In the genomic region with DNA sequence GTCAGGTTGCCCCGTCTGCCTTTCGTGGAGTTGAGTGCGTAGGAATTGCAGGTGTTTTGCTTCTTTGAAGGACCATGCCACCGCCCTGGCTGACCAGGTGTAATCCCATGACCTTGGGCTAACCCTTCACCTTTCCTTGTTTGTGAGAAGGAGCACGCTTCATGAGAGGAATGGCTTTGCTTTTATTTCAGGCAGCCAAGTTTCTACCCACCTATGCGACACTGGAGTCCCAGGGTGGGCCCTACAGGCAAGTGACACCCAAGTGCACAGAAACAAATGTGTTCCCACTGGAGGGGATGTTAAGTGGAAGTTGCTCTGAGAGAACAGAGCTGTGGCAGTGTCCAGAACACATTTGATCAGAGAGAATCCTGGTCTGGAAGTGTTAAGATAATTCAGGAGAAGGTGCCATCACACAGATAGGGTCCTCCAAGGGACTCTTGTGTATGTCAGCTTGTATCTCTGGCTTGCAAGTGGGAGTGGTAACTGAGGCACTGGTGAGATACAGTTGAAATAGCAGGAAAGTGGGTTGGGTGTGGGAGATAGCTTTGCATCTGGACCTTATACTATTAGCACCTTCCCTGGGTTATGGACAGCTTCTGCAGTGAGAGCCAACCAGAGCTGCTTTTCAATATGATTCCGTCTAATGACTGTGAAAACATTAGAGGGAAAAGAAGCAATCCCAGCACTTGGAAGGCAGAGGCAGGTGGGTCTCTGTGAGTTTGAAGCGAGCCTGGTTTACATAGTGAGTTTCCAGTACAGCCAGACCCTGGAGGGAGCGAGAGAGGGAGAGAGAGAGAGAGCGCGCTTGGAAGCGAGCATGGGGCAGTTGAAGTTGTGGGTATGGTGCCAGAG, we compare ENCODE assay signal across 7 mouse cellular contexts. TPM values are rescaled to one million over a fixed set of nuclear protein-coding genes. Genes with fewer than 3 reads are reported as not detected.
A peak's percentile ranks its signal among the peaks of the same experiment; 100 is the strongest.
DNase-seq lines count a peak whose midpoint lies in the region; ATAC-seq and TF ChIP-seq lines count a peak whose summit lies in the region.

No protein-coding gene starts in this region.

- intact Hi-C loops in left cerebral cortex, postnatal 4 days (cut with DNase I), result no loop called here

- peaks cover 2% of the 10 kb centered on the region for H3K27me3 ChIP-seq in CH12.LX (replicated peaks)
- H3K27me3 ChIP-seq in hindbrain, embryonic 11.5 days (ENCODE audit: control insufficient read depth, insufficient read depth, low read length), result no peaks in the 10 kb centered on the region
- H3K27me3 ChIP-seq in liver, embryonic 16.5 days (ENCODE audit: control insufficient read depth, insufficient read depth, low read depth, low read length), result no peaks in the 10 kb centered on the region
- no peaks in the 10 kb centered on the region for H3K27me3 ChIP-seq in stomach, postnatal 0 days (ENCODE audit: control insufficient read depth, insufficient read depth, low read length)

- in situ Hi-C loops in CH12.LX (cut with MboI; ENCODE audit: low pct_ligation_motif_present, low pct_unique_long_range_greater_than_20kb, low sequenced_read_pairs), result loop anchor here (5.0 kb wide), 2 partner anchors 35 kb away; no protein-coding TSS in a partner anchor

- no peak for TF ChIP-seq POLR2A in CH12.LX (IDR thresholded peaks at IDR 0.05; ENCODE audit: low read depth, low read length)

- TF ChIP-seq CTCF in CH12.LX (conservative IDR thresholded peaks at IDR 0.05 in 1 of 2, IDR thresholded peaks at IDR 0.05 in 1 of 2; ENCODE audit: low read depth in 2 of 2, low read length in 2 of 2), result no peak
- no peak for TF ChIP-seq CTCF in stomach, postnatal 0 days (IDR thresholded peaks at IDR 0.05; ENCODE audit: low read depth)

- no peak for ATAC-seq in hindbrain, embryonic 11.5 days (ENCODE audit: low FRiP score)
- ATAC-seq in liver, embryonic 16.5 days (ENCODE audit: low read depth), result peak; percentile 83
- ATAC-seq in stomach, postnatal 0 days (ENCODE audit: low FRiP score, low TSS enrichment), result no peak

- no peak overlapping the region for H3K27ac ChIP-seq in CH12.LX (ENCODE audit: insufficient read depth, low read depth)
- H3K27ac ChIP-seq in hindbrain, embryonic 11.5 days (ENCODE audit: low read depth, low read length), result no peak overlapping the region
- H3K27ac ChIP-seq in liver, embryonic 16.5 days (ENCODE audit: low read length), result peak overlapping the region; percentile 99
- no peak overlapping the region; the same call in 1 of the 2 replicates for H3K27ac ChIP-seq in stomach, postnatal 0 days (replicated peaks)

- H3K36me3 ChIP-seq in CH12.LX (replicated peaks in 1 of 2; ENCODE audit: control insufficient read depth in 1 of 2, insufficient read depth in 1 of 2, low read length in 1 of 2), result peaks cover 19 to 31% of the 10 kb centered on the region in 2 experiments
- 0 out of 2 replicates have a peak, but pooled peaks cover 6% of the 10 kb centered on the region for H3K36me3 ChIP-seq in hindbrain, embryonic 11.5 days (ENCODE audit: control insufficient read depth, insufficient read depth, low read length)
- peaks cover 28% of the 10 kb centered on the region for H3K36me3 ChIP-seq in liver, embryonic 16.5 days (ENCODE audit: control insufficient read depth, insufficient read depth)
- H3K36me3 ChIP-seq in stomach, postnatal 0 days (ENCODE audit: control insufficient read depth, insufficient read depth, low read length), result no peaks in the 10 kb centered on the region

- dilution Hi-C loops in CH12.LX (cut with MboI; ENCODE audit: extremely low pct_ligation_motif_present, extremely low pct_unique_long_range_greater_than_20kb, low sequenced_read_pairs), result no loop called here

- peak overlapping the region; percentile 94 for H3K9ac ChIP-seq in CH12.LX (ENCODE audit: insufficient read depth, low read depth)
- H3K9ac ChIP-seq in hindbrain, embryonic 11.5 days (ENCODE audit: low read depth, low read length), result peak overlapping the region; percentile 93
- H3K9ac ChIP-seq in liver, embryonic 16.5 days (ENCODE audit: low read depth, low read length), result peak overlapping the region; percentile 98
- H3K9ac ChIP-seq in stomach, postnatal 0 days (ENCODE audit: low read length), result peak overlapping the region; percentile 84

- no peaks in the 10 kb centered on the region for H3K9me3 ChIP-seq in CH12.LX (replicated peaks; ENCODE audit: low read length)
- H3K9me3 ChIP-seq in hindbrain, embryonic 11.5 days (ENCODE audit: control insufficient read depth, low read length), result no peaks in the 10 kb centered on the region
- H3K9me3 ChIP-seq in liver, embryonic 16.5 days (replicated peaks; ENCODE audit: control insufficient read depth, low read length), result no peaks in the 10 kb centered on the region
- no peaks in the 10 kb centered on the region for H3K9me3 ChIP-seq in stomach, postnatal 0 days (ENCODE audit: control insufficient read depth, low read length)

- no peak for DNase-seq in CH12.LX (ENCODE audit: extremely low read depth)
- DNase-seq in MEL-GATA-1-ER (ENCODE audit: extremely low read depth, low read depth), result peak; percentile 66
- no peak for DNase-seq in hindbrain, embryonic 11.5 days (ENCODE audit: low spot score)
- no peak for DNase-seq in stomach, postnatal 0 days (ENCODE audit: low spot score)
- DNase-seq in retina, embryonic 14.5 days (ENCODE audit: low spot score), result no peak
- DNase-seq in left cerebral cortex, postnatal 4 days, result no peak

- H3K4me1 ChIP-seq in CH12.LX (ENCODE audit: control insufficient read depth in 1 of 2, insufficient read depth in 2 of 2), result peaks cover 3 to 29% of the 10 kb centered on the region in 2 experiments; a peak in 2 of 4 replicates
- H3K4me1 ChIP-seq in hindbrain, embryonic 11.5 days (replicated peaks; ENCODE audit: control insufficient read depth, insufficient read depth, low read length), result peaks cover 9% of the 10 kb centered on the region; the same call in 1 of the 2 replicates
- peaks cover 69% of the 10 kb centered on the region for H3K4me1 ChIP-seq in liver, embryonic 16.5 days (ENCODE audit: control insufficient read depth, low read depth, low read length)
- peaks cover 5% of the 10 kb centered on the region; the same call in 1 of the 2 replicates for H3K4me1 ChIP-seq in stomach, postnatal 0 days (replicated peaks; ENCODE audit: control insufficient read depth, insufficient read depth)

- H3K4me3 ChIP-seq in CH12.LX (replicated peaks in 1 of 3; ENCODE audit: low read depth in 2 of 3, low read length in 2 of 3, poor library complexity in 1 of 3), result peak overlapping the region; percentile 72 to 95 (median 92)
- peak overlapping the region; percentile 82 for H3K4me3 ChIP-seq in hindbrain, embryonic 11.5 days (ENCODE audit: low read depth, low read length)
- H3K4me3 ChIP-seq in liver, embryonic 16.5 days (ENCODE audit: low read depth, low read length), result peak overlapping the region; percentile 92
- H3K4me3 ChIP-seq in stomach, postnatal 0 days (ENCODE audit: low read depth, low read length), result peak overlapping the region; percentile 86

- H3K79me2 ChIP-seq in CH12.LX (replicated peaks; ENCODE audit: control insufficient read depth, extremely low read depth, insufficient read depth, poor library complexity, severe bottlenecking), result 0 out of 2 replicates have a peak, but pooled peaks cover 3% of the 10 kb centered on the region

- 60% methylated on average over 12 of the region's 12 CpGs for WGBS in hindbrain, embryonic 11.5 days
- 29% methylated on average over 12 of the region's 12 CpGs for WGBS in liver, embryonic 16.5 days (ENCODE audit: insufficient replicate concordance)
- WGBS in stomach, postnatal 0 days, result 53% methylated on average over 12 of the region's 12 CpGs

- peak overlapping the region; percentile 82 for H3K4me2 ChIP-seq in CH12.LX (ENCODE audit: insufficient read depth, low read depth, poor library complexity, severe bottlenecking)
- peak overlapping the region; percentile 91 for H3K4me2 ChIP-seq in hindbrain, embryonic 11.5 days (replicated peaks; ENCODE audit: low read depth, low read length)
- peak overlapping the region; percentile 79 for H3K4me2 ChIP-seq in liver, embryonic 16.5 days (ENCODE audit: low read depth, low read length)
- peak overlapping the region; percentile 85 for H3K4me2 ChIP-seq in stomach, postnatal 0 days (replicated peaks; ENCODE audit: low read depth)

- no peak for TF ChIP-seq EP300 in CH12.LX (IDR thresholded peaks at IDR 0.05; ENCODE audit: low read length)
- no peak for TF ChIP-seq EP300 in stomach, postnatal 0 days (optimal IDR thresholded peaks at IDR 0.05)

- no peak for TF ChIP-seq RAD21 in CH12.LX (IDR thresholded peaks at IDR 0.05; ENCODE audit: low read depth, low read length)

RNA-seq across cellular contexts. Expression of a gene that starts 9.9 kb away (rescaled TPM):
- total RNA-seq in CH12.LX (2012; rRNA removed) (10.6 and 12.0 TPM in 2 replicates), CH12.LX (2014; rRNA removed) (2.5 and 2.9 TPM in 2 replicates)
- 22.9 and 33.5 TPM in 2 replicates for polyA plus RNA-seq in CH12.LX (2012; ENCODE audit: insufficient read length, low read depth)
- 65.2 and 73.5 TPM in 2 replicates for polyA plus RNA-seq in hindbrain, embryonic 11.5 days (2014; fragmentation: Nextera tagmentation; extraction: Ambion mirVana)
- 136 and 138 TPM in 2 replicates for polyA plus RNA-seq in liver, embryonic 16.5 days (2015; fragmentation: Nextera tagmentation; extraction: Ambion mirVana)
- 21.6 and 22.9 TPM in 2 replicates for polyA plus RNA-seq in stomach, postnatal 0 days (2015; fragmentation: Nextera tagmentation; extraction: Ambion mirVana)
- total RNA-seq in left cerebral cortex, postnatal 4 days (2021), result 10 to 100 TPM; 50.1 to 53.9 TPM

RNA-seq across cellular contexts. Expression of a gene that starts 14.5 kb away (rescaled TPM):
- 0.04 TPM in 2 replicates for total RNA-seq in CH12.LX (2012; rRNA removed)
- total RNA-seq in CH12.LX (2014; rRNA removed), result not detected in 2 replicates
- polyA plus RNA-seq in CH12.LX (2012; ENCODE audit: insufficient read length, low read depth), result not detected in 2 replicates
- 0.48 and 0.70 TPM in 2 replicates for polyA plus RNA-seq in hindbrain, embryonic 11.5 days (2014; fragmentation: Nextera tagmentation; extraction: Ambion mirVana)
- 1.5 and 3.8 TPM in 2 replicates for polyA plus RNA-seq in liver, embryonic 16.5 days (2015; fragmentation: Nextera tagmentation; extraction: Ambion mirVana)
- 17.9 and 20.4 TPM in 2 replicates for polyA plus RNA-seq in stomach, postnatal 0 days (2015; fragmentation: Nextera tagmentation; extraction: Ambion mirVana)
- total RNA-seq in left cerebral cortex, postnatal 4 days (2021), result not detected

RNA-seq across cellular contexts. Expression of a gene that starts 31.8 kb away (rescaled TPM):
- total RNA-seq in CH12.LX (2012; rRNA removed) (12.9 and 19.2 TPM in 2 replicates), CH12.LX (2014; rRNA removed) (13.2 and 15.6 TPM in 2 replicates)
- polyA plus RNA-seq in CH12.LX (2012; ENCODE audit: insufficient read length, low read depth), result 15.2 and 16.1 TPM in 2 replicates
- 1.0 and 2.1 TPM in 2 replicates for polyA plus RNA-seq in hindbrain, embryonic 11.5 days (2014; fragmentation: Nextera tagmentation; extraction: Ambion mirVana)
- polyA plus RNA-seq in liver, embryonic 16.5 days (2015; fragmentation: Nextera tagmentation; extraction: Ambion mirVana), result 27.2 and 28.1 TPM in 2 replicates
- 12.6 and 14.0 TPM in 2 replicates for polyA plus RNA-seq in stomach, postnatal 0 days (2015; fragmentation: Nextera tagmentation; extraction: Ambion mirVana)
- total RNA-seq in left cerebral cortex, postnatal 4 days (2021), result 1 to 10 TPM; 2.8 to 2.9 TPM

RNA-seq across cellular contexts. Expression of a gene that starts 40.5 kb away (rescaled TPM):
- total RNA-seq in CH12.LX (2012; rRNA removed) (133 and 137 TPM in 2 replicates), CH12.LX (2014; rRNA removed) (84.7 and 91.0 TPM in 2 replicates)
- polyA plus RNA-seq in CH12.LX (2012; ENCODE audit: insufficient read length, low read depth), result 95.5 and 103 TPM in 2 replicates
- 59.6 and 64.4 TPM in 2 replicates for polyA plus RNA-seq in hindbrain, embryonic 11.5 days (2014; fragmentation: Nextera tagmentation; extraction: Ambion mirVana)
- polyA plus RNA-seq in liver, embryonic 16.5 days (2015; fragmentation: Nextera tagmentation; extraction: Ambion mirVana), result 70.1 and 71.7 TPM in 2 replicates
- 216 and 220 TPM in 2 replicates for polyA plus RNA-seq in stomach, postnatal 0 days (2015; fragmentation: Nextera tagmentation; extraction: Ambion mirVana)
- 10 to 100 TPM; 20.1 to 25.3 TPM for total RNA-seq in left cerebral cortex, postnatal 4 days (2021)

RNA-seq across cellular contexts. Expression of a gene that starts 54.1 kb away (rescaled TPM):
- 52.8 and 63.1 TPM in 2 replicates for total RNA-seq in CH12.LX (2012; rRNA removed)
- 23.9 and 25.3 TPM in 2 replicates for total RNA-seq in CH12.LX (2014; rRNA removed)
- 37.8 and 38.0 TPM in 2 replicates for polyA plus RNA-seq in CH12.LX (2012; ENCODE audit: insufficient read length, low read depth)
- polyA plus RNA-seq in hindbrain, embryonic 11.5 days (2014; fragmentation: Nextera tagmentation; extraction: Ambion mirVana), result 2.0 and 2.6 TPM in 2 replicates
- 0.69 and 1.1 TPM in 2 replicates for polyA plus RNA-seq in liver, embryonic 16.5 days (2015; fragmentation: Nextera tagmentation; extraction: Ambion mirVana)
- 97.9 and 105 TPM in 2 replicates for polyA plus RNA-seq in stomach, postnatal 0 days (2015; fragmentation: Nextera tagmentation; extraction: Ambion mirVana)
- total RNA-seq in left cerebral cortex, postnatal 4 days (2021), result not detected
